8 mouse cellular contexts compared by ENCODE assay signal in genomic region chr2:179842610-179843389, GRCm38 (mm10).
DNase-seq lines count a peak whose midpoint lies in the region; ATAC-seq lines count a peak whose summit lies in the region.

No protein-coding gene starts in this region.

- peak overlapping the region; percentile 44; the same call in 1 of the 2 replicates for H3K27ac ChIP-seq in lung, embryonic 15.5 days

- H3K36me3 ChIP-seq in lung, embryonic 15.5 days, result no peaks in the 10 kb centered on the region

- DNase-seq in cerebellum, postnatal 10 days, result peak; percentile 51 to 54
- no peak for DNase-seq in cerebellum, postnatal 25 days
- DNase-seq in urinary bladder, postnatal 14 days (ENCODE audit: low spot score), result peak; percentile 28
- DNase-seq in urinary bladder, postnatal 10 days (ENCODE audit: low spot score), result no peak
- DNase-seq in cerebellum, adult 18-20 months, result no peak
- no peak for DNase-seq in layer of hippocampus, adult 9-10 months (ENCODE audit: low spot score)

- 55% methylated on average over 12 of the region's 12 CpGs for WGBS in lung, embryonic 15.5 days

- H3K27me3 ChIP-seq in lung, embryonic 15.5 days, result no peaks in the 10 kb centered on the region

- ATAC-seq in lung, embryonic 15.5 days (ENCODE audit: borderline replicate concordance, extremely low read depth, low FRiP score, low TSS enrichment), result peak; percentile 82
- ATAC-seq in megakaryocyte progenitor cell, adult 5-6 weeks (replicated peaks; ENCODE audit: poor library complexity), result no peak

- H3K4me1 ChIP-seq in lung, embryonic 15.5 days, result peaks cover 10% of the 10 kb centered on the region

- no peaks in the 10 kb centered on the region for H3K9me3 ChIP-seq in lung, embryonic 15.5 days

- no peak overlapping the region for H3K9ac ChIP-seq in lung, embryonic 15.5 days

- H3K4me3 ChIP-seq in lung, embryonic 15.5 days, result no peak overlapping the region

- no peak overlapping the region for H3K4me2 ChIP-seq in lung, embryonic 15.5 days

Comparison
In these comparisons a context has a peak if more than half of its experiments do, and no peak if none do; other contexts are left out.
1. DNase-seq: peak in cerebellum, postnatal 10 days (2 of 2) and urinary bladder, postnatal 14 days (single experiment); none in cerebellum, postnatal 25 days (0 of 2), urinary bladder, postnatal 10 days (single experiment), cerebellum, adult 18-20 months (0 of 2) and layer of hippocampus, adult 9-10 months (single experiment).